Mouse (Mus musculus) forebrain, embryonic 16.5 days (tissue): ENCODE results near the gene Ank3. TPM values are rescaled to one million over a fixed set of nuclear protein-coding genes. Genes with fewer than 3 reads are reported as not detected.

Experiments used
- ATAC-seq: fragments of 200-750 bp; cut with Nextera tagmentation; 2 replicates; pipeline ENCODE4 v1.8.0; 2017; ENCODE audit warnings: mild to moderate bottlenecking, moderate library complexity
- H3K27ac ChIP-seq: fragments of 300-500 bp; sonication (generic); 2 replicates; pipeline ENCODE4 v1.5.1; 2014; ENCODE audit warnings: low read length, control low read depth
- H3K27me3 ChIP-seq: fragments of 300-500 bp; sonication (generic); replicated peaks from 2 replicates; pipeline ENCODE4 v1.6.1; 2014; ENCODE audit warnings: low read length; ENCODE audit not compliant: control insufficient read depth, insufficient read depth
- H3K36me3 ChIP-seq: fragments of 300-500 bp; sonication (generic); 2 replicates; pipeline ENCODE4 v1.6.1; 2014; ENCODE audit not compliant: control insufficient read depth, insufficient read depth
- H3K4me1 ChIP-seq: fragments of 300-500 bp; sonication (generic); replicated peaks from 2 replicates; pipeline ENCODE4 v1.6.1; 2014; ENCODE audit warnings: low read length; ENCODE audit not compliant: control insufficient read depth, insufficient read depth
- H3K4me2 ChIP-seq: fragments of 300-500 bp; sonication (generic); 2 replicates; pipeline ENCODE4 v1.6.1; 2014; ENCODE audit warnings: mild to moderate bottlenecking, low read length, control low read depth
- H3K4me3 ChIP-seq: fragments of 300-500 bp; sonication (generic); replicated peaks from 2 replicates; pipeline ENCODE4 v1.5.1; 2014; ENCODE audit warnings: mild to moderate bottlenecking, low read length, control low read depth
- H3K9ac ChIP-seq: fragments of 300-500 bp; sonication (generic); replicated peaks from 2 replicates; pipeline ENCODE4 v1.6.1; 2014; ENCODE audit warnings: low read depth, low read length, control low read depth
- H3K9me3 ChIP-seq: fragments of 300-500 bp; sonication (generic); 2 replicates; pipeline ENCODE4 v1.6.1; 2016; ENCODE audit warnings: low read length; ENCODE audit not compliant: control insufficient read depth
- WGBS: fragments of 180-500 bp; shearing (Covaris S2); extraction: QIAGEN DNeasy Blood & Tissue Kit; methylation state at CpG from one replicate; pipeline ENCODE4 v1.1.7; 2014; 5-methylcytosine and 5-hydroxymethylcytosine counted together
- polyA plus RNA-seq: library from polyadenylated mRNA; unstranded; fragments of >200 nt; fragmentation: Nextera tagmentation; extraction: Ambion mirVana; gene quantifications from 2 replicates; pipeline ENCODE4 v1.2.1, GENCODE M21; 2015

The Ank3 gene
- polyA plus RNA-seq, 1 experiment from 2014 or later, result 102 TPM

DNA sequence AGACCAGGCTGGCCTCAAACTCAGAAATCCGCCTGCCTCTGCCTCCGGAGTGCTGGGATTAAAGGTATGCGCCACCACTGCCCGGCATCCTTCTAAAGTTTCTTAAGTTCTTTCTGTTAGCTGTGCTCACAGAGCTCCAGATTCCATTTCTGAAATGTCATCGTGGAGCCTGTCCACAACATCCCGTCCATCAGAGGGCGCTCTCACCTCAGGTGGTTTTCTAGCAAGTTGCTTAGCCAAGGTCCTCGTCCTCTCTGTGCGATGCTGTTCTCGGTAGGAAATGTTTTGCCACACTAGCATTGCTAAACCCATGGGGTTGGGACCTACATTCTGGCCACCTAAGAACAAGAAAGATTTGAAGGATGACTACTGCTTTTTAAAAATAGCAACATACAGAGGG is 623.1 kb downstream of the Ank3 start:
- ATAC-seq, result no peak
- H3K4me2 ChIP-seq, result no peak overlapping the region
- 90% methylated on average over 10 of the region's 10 CpGs for WGBS
- peaks cover 3% of the 10 kb centered on the region; the same call in 1 of the 2 replicates for H3K36me3 ChIP-seq
- H3K9ac ChIP-seq, result no peak overlapping the region
- H3K9me3 ChIP-seq, result no peaks in the 10 kb centered on the region
- H3K4me1 ChIP-seq, result no peaks in the 10 kb centered on the region
- no peak overlapping the region for H3K27ac ChIP-seq
- no peak overlapping the region for H3K4me3 ChIP-seq
- H3K27me3 ChIP-seq, result no peaks in the 10 kb centered on the region

DNA sequence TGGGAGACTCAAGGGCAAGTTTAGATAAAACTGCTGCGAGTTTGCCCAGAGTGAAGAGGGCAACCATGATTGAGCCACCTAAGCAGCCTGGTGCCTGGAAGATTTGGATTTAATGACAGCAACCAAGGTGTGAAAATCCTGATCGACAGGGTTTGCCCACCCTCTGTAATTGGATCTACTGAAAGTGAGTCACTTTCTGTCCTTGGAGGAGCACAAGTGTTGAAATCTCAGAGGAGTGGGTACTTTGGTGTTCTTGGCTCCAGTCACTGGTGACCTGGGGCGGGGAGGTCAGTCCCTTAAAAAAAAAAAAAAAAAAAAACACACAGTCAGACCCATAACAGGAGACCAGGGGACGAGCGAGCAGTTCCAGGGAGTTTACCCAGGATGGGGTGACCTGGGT is 624.0 kb downstream of the Ank3 start:
- Histone ChIP-seq H3K4me3 (no peak overlapping the region), H3K36me3 (peaks cover 3% of the 10 kb centered on the region; the same call in 1 of the 2 replicates), H3K27me3 (no peaks in the 10 kb centered on the region), H3K4me2 (no peak overlapping the region), H3K4me1 (no peaks in the 10 kb centered on the region), H3K27ac (no peak overlapping the region), H3K9me3 (no peaks in the 10 kb centered on the region), H3K9ac (no peak overlapping the region)
- WGBS, result 81% methylated on average over 5 of the region's 5 CpGs
- ATAC-seq, result no peak

DNA sequence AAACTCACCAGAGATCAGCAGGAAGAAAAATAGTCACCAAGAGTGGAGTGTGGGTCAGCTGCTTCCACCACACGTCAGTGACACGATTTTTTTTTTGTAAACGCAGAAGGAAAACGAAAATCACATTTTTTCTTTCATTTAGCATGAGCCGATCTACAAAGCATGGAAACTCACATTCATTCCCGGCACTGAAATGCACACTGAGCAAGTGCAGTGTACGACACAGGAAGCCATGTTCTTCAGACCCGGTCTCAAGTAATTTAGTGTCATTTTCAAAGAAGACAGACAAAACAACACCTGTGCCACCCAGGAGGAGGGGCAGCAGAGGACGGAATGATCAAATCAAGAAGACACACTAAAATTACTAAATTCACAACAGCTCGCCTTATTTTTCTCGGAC is 625.3 kb downstream of the Ank3 start:
- Histone ChIP-seq H3K27ac (no peak overlapping the region), H3K9ac (no peak overlapping the region), H3K27me3 (no peaks in the 10 kb centered on the region), H3K4me1 (no peaks in the 10 kb centered on the region), H3K9me3 (no peaks in the 10 kb centered on the region), H3K36me3 (peaks cover 3% of the 10 kb centered on the region; the same call in 1 of the 2 replicates), H3K4me3 (no peak overlapping the region), H3K4me2 (no peak overlapping the region)
- no peak for ATAC-seq
- 81% methylated on average over 11 of the region's 11 CpGs for WGBS

DNA sequence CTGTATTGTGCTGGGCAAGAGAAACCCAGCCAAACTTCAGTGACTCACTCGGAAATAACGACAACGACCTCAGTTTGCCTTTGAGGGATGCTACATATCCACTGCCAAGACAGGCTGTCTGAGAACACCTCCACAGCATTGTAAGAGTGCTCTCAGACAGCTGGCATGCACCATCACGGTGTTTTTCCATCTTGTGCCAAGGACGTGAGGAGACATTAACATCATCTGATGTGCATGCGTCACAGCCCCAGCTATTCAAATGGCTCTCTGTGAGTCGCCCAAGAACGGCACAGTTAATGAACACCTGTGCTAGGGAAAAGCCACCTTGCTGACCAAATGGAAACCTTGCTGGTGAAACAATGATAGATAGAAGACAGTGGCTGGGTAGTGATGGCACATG is 633.4 kb downstream of the Ank3 start:
- no peak overlapping the region for H3K9ac ChIP-seq
- H3K27ac ChIP-seq, result no peak overlapping the region
- no peak for ATAC-seq
- WGBS, result 62% methylated on average over 8 of the region's 8 CpGs
- no peaks in the 10 kb centered on the region for H3K27me3 ChIP-seq
- no peaks in the 10 kb centered on the region for H3K4me1 ChIP-seq
- H3K9me3 ChIP-seq, result no peaks in the 10 kb centered on the region
- H3K4me2 ChIP-seq, result no peak overlapping the region
- H3K4me3 ChIP-seq, result no peak overlapping the region
- no peaks in the 10 kb centered on the region; the same call in 1 of the 2 replicates for H3K36me3 ChIP-seq

DNA sequence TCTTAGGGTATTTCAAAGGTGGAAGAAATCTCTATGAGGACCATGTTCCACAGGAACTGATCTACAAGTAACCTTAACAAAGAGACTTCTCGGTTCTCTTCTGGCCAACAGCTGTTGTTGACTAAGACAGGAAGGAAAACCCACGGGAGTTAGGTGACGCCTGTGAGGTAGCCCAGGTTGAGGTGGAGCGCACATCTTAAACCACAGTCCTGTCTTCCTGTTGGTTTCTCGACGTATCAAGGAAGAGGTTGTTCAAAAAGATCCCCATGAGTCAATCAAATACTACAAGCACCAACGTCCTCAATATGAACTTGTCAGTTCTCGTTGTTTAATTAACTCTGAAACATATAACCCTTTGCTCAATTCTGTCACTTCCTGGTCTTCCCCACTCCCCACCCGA is 634.4 kb downstream of the Ank3 start:
- Histone ChIP-seq H3K27me3 (no peaks in the 10 kb centered on the region), H3K27ac (no peak overlapping the region), H3K9ac (no peak overlapping the region), H3K4me2 (no peak overlapping the region), H3K9me3 (no peaks in the 10 kb centered on the region), H3K4me1 (no peaks in the 10 kb centered on the region), H3K4me3 (no peak overlapping the region), H3K36me3 (no peaks in the 10 kb centered on the region)
- no peak for ATAC-seq
- WGBS, result 95% methylated on average over 9 of the region's 9 CpGs

DNA sequence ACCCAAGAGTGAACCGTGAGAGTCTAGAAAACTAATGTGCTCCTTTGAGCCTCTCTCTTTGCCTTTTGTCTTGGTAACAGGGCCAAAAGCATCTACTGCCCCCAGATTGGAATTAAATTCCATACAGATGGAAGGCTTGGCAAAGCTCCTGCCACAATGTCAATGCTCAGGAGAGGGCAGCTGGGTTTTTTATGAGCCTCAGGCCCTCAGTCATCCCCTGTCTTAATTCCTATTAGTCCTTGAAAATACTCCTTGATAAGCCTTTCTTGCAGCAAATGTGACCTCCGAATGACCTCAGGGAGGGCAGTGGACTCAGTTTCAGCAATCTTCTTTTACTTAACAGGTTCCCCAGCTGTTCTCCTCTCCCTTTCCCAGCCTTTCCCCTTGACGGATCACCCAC is 635.3 kb downstream of the Ank3 start:
- Histone ChIP-seq H3K4me1 (no peaks in the 10 kb centered on the region), H3K4me2 (no peak overlapping the region), H3K9ac (no peak overlapping the region), H3K9me3 (no peaks in the 10 kb centered on the region), H3K27ac (no peak overlapping the region), H3K36me3 (no peaks in the 10 kb centered on the region), H3K27me3 (no peaks in the 10 kb centered on the region), H3K4me3 (no peak overlapping the region)
- WGBS, result 75% methylated on average over 3 of the region's 3 CpGs
- ATAC-seq, result no peak

DNA sequence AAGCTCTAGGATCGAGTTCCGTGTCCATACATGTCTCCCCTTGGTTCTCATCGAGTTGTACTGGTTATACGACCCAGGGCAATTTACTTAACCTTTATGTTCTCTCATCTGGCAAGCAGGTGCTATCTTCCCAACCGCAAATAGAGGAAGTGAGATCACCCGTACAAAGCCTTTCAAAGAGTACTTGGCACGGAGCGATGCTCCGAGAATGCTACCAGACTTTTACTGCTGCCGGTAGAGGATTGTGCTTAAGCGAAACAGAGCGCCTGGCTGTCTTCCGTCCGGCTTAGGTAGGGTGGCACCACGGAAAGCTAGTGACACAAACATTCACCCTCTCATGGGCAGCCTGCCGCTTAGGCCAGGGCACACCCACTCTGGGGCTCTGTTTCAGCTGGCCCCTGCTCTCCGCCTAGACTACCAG is 641.3 kb downstream of the Ank3 start:
- ATAC-seq, result no peak
- WGBS, result 89% methylated on average over 17 of the region's 17 CpGs

DNA sequence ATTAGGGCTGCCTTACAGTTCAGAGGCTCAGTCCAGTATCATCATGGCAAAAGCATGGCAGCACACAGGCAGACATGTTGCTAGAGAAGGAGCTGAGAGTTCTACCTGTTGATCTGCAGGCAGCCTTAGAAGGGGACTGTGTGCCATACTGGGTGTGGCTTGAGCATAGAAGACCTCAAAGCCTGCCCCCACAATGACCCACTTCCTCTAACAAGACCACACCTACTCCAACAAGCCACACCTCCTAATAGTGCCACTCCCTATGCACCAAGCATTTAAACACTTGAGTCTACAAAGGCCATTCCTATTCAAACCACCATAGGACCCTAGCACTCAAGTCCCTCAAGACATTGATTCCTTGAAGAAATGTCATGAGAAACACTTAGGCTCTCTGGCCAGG is 643.0 kb downstream of the Ank3 start:
- no peak overlapping the region for H3K4me3 ChIP-seq
- no peak overlapping the region for H3K9ac ChIP-seq
- H3K9me3 ChIP-seq, result no peaks in the 10 kb centered on the region
- no peak for ATAC-seq
- no peak overlapping the region for H3K27ac ChIP-seq
- no peaks in the 10 kb centered on the region for H3K36me3 ChIP-seq
- H3K4me2 ChIP-seq, result no peak overlapping the region
- no peaks in the 10 kb centered on the region for H3K27me3 ChIP-seq
- H3K4me1 ChIP-seq, result no peaks in the 10 kb centered on the region

More for the DNA sequence above, 641.3 kb downstream of the Ank3 start:
- H3K4me2 ChIP-seq, result no peak overlapping the region
- H3K9me3 ChIP-seq, result no peaks in the 10 kb centered on the region
- H3K4me1 ChIP-seq, result no peaks in the 10 kb centered on the region
- no peak overlapping the region for H3K27ac ChIP-seq
- no peak overlapping the region for H3K4me3 ChIP-seq
- no peak overlapping the region for H3K9ac ChIP-seq
- H3K36me3 ChIP-seq, result no peaks in the 10 kb centered on the region
- H3K27me3 ChIP-seq, result no peaks in the 10 kb centered on the region

DNA sequence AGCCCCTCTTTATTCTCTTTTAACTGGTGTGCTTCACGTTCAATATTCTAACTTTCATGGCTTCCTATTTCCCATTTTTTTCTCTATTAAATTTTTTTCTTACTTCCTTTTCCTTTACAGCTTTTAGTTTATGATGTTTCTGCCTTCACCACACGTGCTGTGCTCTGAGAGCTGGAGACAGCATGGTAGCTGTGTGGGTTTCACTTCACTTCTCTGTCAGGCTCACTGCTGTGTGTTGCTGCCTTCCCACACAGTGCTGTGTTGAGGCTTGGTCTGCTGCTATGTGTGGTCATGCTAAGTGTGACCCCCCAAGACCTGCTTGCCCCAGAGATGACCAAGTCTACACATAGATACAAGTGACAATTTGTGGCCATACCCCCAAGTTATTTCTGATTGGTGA is 647.1 kb downstream of the Ank3 start:
- Histone ChIP-seq H3K4me1 (no peaks in the 10 kb centered on the region), H3K4me2 (no peak overlapping the region), H3K9ac (no peak overlapping the region), H3K27me3 (no peaks in the 10 kb centered on the region), H3K4me3 (no peak overlapping the region), H3K36me3 (no peaks in the 10 kb centered on the region), H3K9me3 (no peaks in the 10 kb centered on the region), H3K27ac (no peak overlapping the region)
- no peak for ATAC-seq
- WGBS, result 80% methylated on average over 2 of the region's 2 CpGs

DNA sequence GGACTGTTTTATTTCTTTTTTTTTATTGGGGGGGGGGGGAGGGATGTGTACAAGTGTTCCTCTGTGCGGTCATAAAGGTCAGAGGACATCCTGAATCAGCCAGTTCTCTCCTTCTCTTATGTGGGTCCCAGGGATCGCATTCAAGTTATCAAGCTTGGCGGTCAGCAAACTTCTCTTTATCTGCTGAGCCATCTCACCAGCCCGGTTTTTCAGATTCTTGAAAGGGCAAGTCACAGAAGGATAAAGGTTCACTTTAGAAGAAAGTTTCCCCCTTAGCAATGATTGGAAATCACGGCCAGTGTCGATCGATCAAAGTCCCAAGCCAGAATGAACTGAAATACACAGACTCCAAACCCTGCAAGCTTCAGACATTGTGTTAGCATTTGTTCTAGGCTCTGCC is 651.2 kb downstream of the Ank3 start:
- H3K4me3 ChIP-seq, result no peak overlapping the region
- 0 out of 2 replicates have a peak, but pooled peaks cover 2% of the 10 kb centered on the region for H3K9me3 ChIP-seq
- no peak overlapping the region for H3K9ac ChIP-seq
- H3K27me3 ChIP-seq, result no peaks in the 10 kb centered on the region
- 88% methylated on average over 7 of the region's 7 CpGs for WGBS
- no peaks in the 10 kb centered on the region for H3K36me3 ChIP-seq
- no peak for ATAC-seq
- no peak overlapping the region for H3K27ac ChIP-seq
- H3K4me1 ChIP-seq, result no peaks in the 10 kb centered on the region
- no peak overlapping the region for H3K4me2 ChIP-seq
